Mouse (Mus musculus) stomach, embryonic 15.5 days (tissue): ENCODE measurements around the gene Atoh7. TPM values are rescaled to one million over a fixed set of nuclear protein-coding genes. Genes with fewer than 3 reads are reported as not detected.

Experiments
- ATAC-seq: fragments of 200-750 bp; cut with Nextera tagmentation; 2 replicates; pipeline ENCODE4 v1.8.0; 2017; ENCODE audit warnings: low read depth, moderate number of reproducible peaks, moderate TSS enrichment; ENCODE audit not compliant: insufficient read depth, low FRiP score
- H3K27ac ChIP-seq: fragments of 300-500 bp; sonication (generic); 2 replicates; pipeline ENCODE4 v1.5.1; 2015; ENCODE audit warnings: mild to moderate bottlenecking, inconsistent platforms
- H3K27me3 ChIP-seq: fragments of 300-500 bp; sonication (generic); replicated peaks from 2 replicates; pipeline ENCODE4 v1.6.1; 2015; ENCODE audit warnings: inconsistent platforms
- H3K36me3 ChIP-seq: fragments of 300-500 bp; sonication (generic); 2 replicates; pipeline ENCODE4 v1.6.1; 2015; ENCODE audit warnings: inconsistent platforms
- H3K4me1 ChIP-seq: fragments of 300-500 bp; sonication (generic); 2 replicates; pipeline ENCODE4 v1.6.1; 2015; ENCODE audit warnings: inconsistent platforms
- H3K4me2 ChIP-seq: fragments of 300-500 bp; sonication (generic); 2 replicates; pipeline ENCODE4 v1.6.1; 2015; ENCODE audit warnings: mild to moderate bottlenecking, inconsistent platforms
- H3K4me3 ChIP-seq: fragments of 300-500 bp; sonication (generic); replicated peaks from 2 replicates; pipeline ENCODE4 v1.5.1; 2015; ENCODE audit warnings: inconsistent platforms
- H3K9ac ChIP-seq: fragments of 300-500 bp; sonication (generic); 2 replicates; pipeline ENCODE4 v1.6.1; 2015; ENCODE audit warnings: inconsistent platforms
- H3K9me3 ChIP-seq: fragments of 300-500 bp; sonication (generic); 2 replicates; pipeline ENCODE4 v1.6.1; 2016; ENCODE audit warnings: inconsistent platforms
- WGBS: fragments of 180-500 bp; shearing (Covaris S2); methylation state at CpG from one replicate; pipeline ENCODE4 v1.1.7; 2015; 5-methylcytosine and 5-hydroxymethylcytosine counted together
- polyA plus RNA-seq: library from polyadenylated mRNA; unstranded; fragments of >200 nt; fragmentation: Nextera tagmentation; extraction: Ambion mirVana; gene quantifications from 2 replicates; pipeline ENCODE4 v1.2.1, GENCODE M21; 2015

The Atoh7 gene
- polyA plus RNA-seq, 1 experiment from 2014 or later: 0.23 TPM

DNA sequence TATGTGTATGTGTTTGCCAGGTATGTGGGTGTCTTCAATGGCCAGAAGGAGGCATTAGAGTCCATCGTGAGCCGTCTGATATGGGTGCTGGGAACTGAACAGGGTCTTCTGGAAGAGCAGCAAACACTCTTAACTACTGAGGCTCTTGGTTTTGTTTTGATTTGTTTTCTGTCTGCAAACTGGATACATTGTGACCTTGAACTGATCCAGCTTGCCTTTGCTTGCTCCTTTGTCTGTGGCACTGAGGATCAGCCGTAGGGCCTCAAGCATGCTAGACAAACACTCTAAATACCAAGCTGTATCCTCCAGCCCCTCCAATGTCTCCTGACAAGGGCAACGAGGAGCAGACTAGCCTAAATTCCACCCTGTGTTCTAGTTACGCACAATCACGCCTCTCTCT lies 27.7 kb downstream of the Atoh7 start:
- Histone ChIP-seq H3K4me1 (no peaks in the 10 kb centered on the region), H3K9me3 (no peaks in the 10 kb centered on the region), H3K27me3 (no peaks in the 10 kb centered on the region), H3K4me2 (no peak overlapping the region), H3K36me3 (no peaks in the 10 kb centered on the region), H3K27ac (no peak overlapping the region), H3K9ac (no peak overlapping the region), H3K4me3 (no peak overlapping the region)
- WGBS: 86% methylated on average over 6 of the region's 6 CpGs
- ATAC-seq: no peak

DNA sequence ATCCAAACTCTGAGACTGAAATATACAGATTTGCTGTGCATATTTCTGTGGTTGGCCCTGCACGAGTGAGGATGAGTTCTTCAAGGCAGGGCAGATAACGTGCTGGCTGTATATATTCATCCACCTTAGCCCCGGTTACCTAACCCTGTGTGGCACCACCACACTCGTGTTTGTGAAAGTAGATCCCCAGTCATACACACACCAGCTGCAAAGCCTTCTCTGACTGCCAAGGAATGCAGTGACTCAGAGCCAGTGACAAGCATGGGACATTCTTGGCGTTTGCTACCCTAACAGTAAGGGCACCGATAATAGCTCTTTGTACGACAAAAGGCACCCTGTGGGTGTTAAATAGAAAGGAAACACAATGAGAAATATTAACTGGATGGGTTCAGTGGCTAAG lies 28.8 kb downstream of the Atoh7 start:
- Histone ChIP-seq H3K9me3 (no peaks in the 10 kb centered on the region), H3K27ac (no peak overlapping the region), H3K4me1 (no peaks in the 10 kb centered on the region), H3K9ac (no peak overlapping the region), H3K4me2 (no peak overlapping the region), H3K27me3 (no peaks in the 10 kb centered on the region), H3K36me3 (no peaks in the 10 kb centered on the region), H3K4me3 (no peak overlapping the region)
- no peak for ATAC-seq
- WGBS: 63% methylated on average over 7 of the region's 7 CpGs

DNA sequence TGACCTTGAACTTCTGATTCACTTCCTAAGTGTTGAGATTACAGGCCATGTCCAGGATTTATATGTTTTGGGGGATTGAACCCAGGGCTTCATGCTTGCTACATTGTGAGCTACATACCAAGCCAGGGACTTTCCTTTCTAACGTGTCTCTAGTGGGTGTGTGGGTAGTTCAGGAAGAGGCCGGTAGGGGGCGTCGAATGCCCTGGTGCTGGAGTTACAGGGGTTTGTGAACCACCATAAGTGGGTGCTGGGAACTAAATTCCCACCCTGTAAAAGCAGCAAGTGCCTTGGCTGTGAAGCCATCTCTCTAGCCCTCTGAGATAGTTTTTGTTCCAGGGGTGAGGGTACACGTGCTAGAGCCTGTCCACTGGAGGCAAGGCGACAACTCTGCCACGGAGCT lies 31.0 kb downstream of the Atoh7 start:
- no peak overlapping the region for H3K27ac ChIP-seq
- H3K27me3 ChIP-seq: no peaks in the 10 kb centered on the region
- WGBS: 65% methylated on average over 7 of the region's 7 CpGs
- H3K36me3 ChIP-seq: no peaks in the 10 kb centered on the region
- no peaks in the 10 kb centered on the region for H3K9me3 ChIP-seq
- H3K9ac ChIP-seq: no peak overlapping the region
- H3K4me3 ChIP-seq: no peak overlapping the region
- no peak for ATAC-seq
- H3K4me2 ChIP-seq: no peak overlapping the region
- H3K4me1 ChIP-seq: no peaks in the 10 kb centered on the region

DNA sequence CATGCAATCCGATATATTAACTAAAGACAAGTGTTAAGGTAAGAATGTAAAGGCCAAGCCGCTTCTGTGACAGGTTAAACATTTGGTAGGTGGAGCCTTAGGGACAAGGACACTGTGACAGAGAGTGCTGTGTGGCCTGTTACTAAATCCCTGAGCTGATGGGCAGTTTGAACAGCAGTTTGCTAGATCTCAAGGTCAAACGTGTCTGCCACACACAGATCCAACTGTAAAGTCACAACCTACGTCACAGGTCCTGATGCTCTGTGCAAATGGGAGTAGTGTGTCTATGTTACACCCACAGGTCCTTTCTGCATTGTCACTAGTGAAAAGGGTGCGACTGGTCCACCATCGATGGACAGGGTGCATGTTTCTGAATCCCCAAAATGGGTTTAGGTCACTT lies 32.9 kb downstream of the Atoh7 start:
- Histone ChIP-seq H3K4me3 (no peak overlapping the region), H3K27ac (no peak overlapping the region), H3K4me2 (no peak overlapping the region), H3K4me1 (no peaks in the 10 kb centered on the region), H3K27me3 (no peaks in the 10 kb centered on the region), H3K9ac (no peak overlapping the region), H3K36me3 (no peaks in the 10 kb centered on the region), H3K9me3 (no peaks in the 10 kb centered on the region)
- WGBS: 75% methylated on average over 6 of the region's 6 CpGs
- no peak for ATAC-seq

DNA sequence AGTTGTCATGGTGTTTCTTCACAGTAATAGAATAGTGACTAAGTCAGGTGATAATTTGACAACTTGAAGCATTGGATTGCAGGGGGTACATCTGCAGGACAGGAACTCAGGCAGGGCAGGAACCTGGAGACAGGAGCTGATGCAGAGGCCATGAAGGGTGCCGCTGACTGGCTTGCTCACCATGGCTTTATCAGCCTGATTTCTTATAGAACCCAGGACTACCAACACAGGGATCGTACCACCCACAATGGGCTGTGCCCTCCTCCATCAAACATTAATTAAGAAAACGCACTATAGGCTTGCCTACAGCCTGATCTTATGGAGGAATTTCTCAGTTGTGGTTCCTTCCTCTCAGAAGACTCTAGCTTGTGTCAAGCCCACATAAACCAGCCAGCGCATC lies 33.9 kb downstream of the Atoh7 start:
- ATAC-seq: no peak

DNA sequence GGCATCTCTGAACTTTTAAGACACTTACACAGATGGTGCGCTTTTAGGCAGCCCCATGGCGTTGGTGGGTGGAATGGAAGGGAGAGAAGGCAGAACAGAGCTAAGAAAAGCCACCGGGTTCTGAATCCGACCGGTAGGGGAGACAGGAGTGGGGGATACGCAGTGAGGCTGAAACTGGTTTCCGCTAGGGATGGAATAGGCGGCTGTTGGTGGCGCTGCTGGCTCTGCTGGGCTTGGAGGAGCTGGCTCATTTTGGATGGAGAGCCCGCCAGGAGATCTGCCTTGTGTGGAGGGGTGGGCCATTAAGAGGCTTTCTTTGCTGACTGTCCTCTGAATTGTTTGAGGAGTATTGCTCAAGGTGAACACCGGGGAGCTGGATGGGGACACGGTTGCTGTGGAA lies 36.2 kb downstream of the Atoh7 start:
- no peak overlapping the region for H3K9ac ChIP-seq
- ATAC-seq: no peak
- no peak overlapping the region for H3K27ac ChIP-seq
- H3K36me3 ChIP-seq: no peaks in the 10 kb centered on the region
- H3K4me2 ChIP-seq: no peak overlapping the region
- no peaks in the 10 kb centered on the region for H3K9me3 ChIP-seq
- WGBS: 46% methylated on average over 12 of the region's 12 CpGs
- no peaks in the 10 kb centered on the region for H3K4me1 ChIP-seq
- H3K27me3 ChIP-seq: no peaks in the 10 kb centered on the region
- no peak overlapping the region for H3K4me3 ChIP-seq

More for the DNA sequence above, 33.9 kb downstream of the Atoh7 start:
- Histone ChIP-seq H3K4me2 (no peak overlapping the region), H3K36me3 (no peaks in the 10 kb centered on the region), H3K27ac (no peak overlapping the region), H3K27me3 (no peaks in the 10 kb centered on the region), H3K4me1 (no peaks in the 10 kb centered on the region), H3K9ac (no peak overlapping the region), H3K9me3 (no peaks in the 10 kb centered on the region), H3K4me3 (no peak overlapping the region)
- WGBS: 87% methylated on average over 4 of the region's 4 CpGs

DNA sequence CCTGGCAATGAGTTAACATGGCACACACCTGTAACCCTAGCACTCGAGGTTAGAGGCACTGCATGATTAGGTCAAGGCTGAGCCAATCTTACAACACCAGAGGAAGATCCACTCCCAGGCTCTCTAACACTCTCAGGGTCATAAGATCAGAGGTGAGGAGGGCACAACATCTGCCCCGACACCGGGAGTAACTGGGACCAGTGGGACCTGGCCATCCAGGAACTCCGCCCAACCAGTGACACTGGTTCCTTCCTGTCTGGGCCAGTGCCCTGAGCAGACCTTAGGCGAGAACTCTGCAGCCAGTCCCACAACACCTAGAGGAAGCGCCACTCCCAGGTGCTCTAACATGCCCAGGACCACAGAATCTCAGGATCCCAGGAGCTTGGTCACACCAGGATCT lies 37.0 kb downstream of the Atoh7 start:
- H3K9me3 ChIP-seq: no peaks in the 10 kb centered on the region
- H3K4me2 ChIP-seq: no peak overlapping the region
- H3K27ac ChIP-seq: no peak overlapping the region
- no peaks in the 10 kb centered on the region for H3K4me1 ChIP-seq
- H3K27me3 ChIP-seq: no peaks in the 10 kb centered on the region
- 76% methylated on average over 6 of the region's 6 CpGs for WGBS
- no peak overlapping the region for H3K4me3 ChIP-seq
- no peak overlapping the region for H3K9ac ChIP-seq
- no peaks in the 10 kb centered on the region for H3K36me3 ChIP-seq
- no peak for ATAC-seq

DNA sequence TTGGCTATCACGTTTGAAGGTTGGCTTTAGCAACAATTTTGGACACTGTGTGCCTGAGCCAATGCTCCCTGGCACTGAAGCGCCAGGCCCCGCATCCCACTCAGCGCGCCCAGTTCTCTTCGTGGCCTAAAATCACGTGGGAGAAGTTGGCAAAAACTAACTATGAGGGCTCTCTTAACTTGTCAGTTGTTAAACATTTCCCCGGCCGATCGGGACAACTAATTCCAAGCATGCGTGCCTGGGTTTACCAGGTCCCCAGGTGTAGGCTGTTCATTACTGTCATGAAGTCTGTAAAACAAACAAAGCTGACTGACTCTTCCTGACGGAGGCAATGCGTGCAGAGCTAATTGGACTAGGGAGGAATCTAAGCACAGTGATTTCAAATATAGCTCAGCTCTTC lies 43.2 kb downstream of the Atoh7 start:
- Histone ChIP-seq H3K9me3 (no peaks in the 10 kb centered on the region), H3K9ac (no peak overlapping the region), H3K4me2 (no peak overlapping the region), H3K4me1 (no peaks in the 10 kb centered on the region), H3K4me3 (no peak overlapping the region), H3K27ac (peak overlapping the region; percentile 32; the same call in 1 of the 2 replicates), H3K36me3 (no peaks in the 10 kb centered on the region), H3K27me3 (no peaks in the 10 kb centered on the region)
- 55% methylated on average over 13 of the region's 13 CpGs for WGBS
- ATAC-seq: peak; percentile 69

Other genes with a start within 250 kb of the Atoh7 start
- 17.7 and 23.0 TPM in 2 replicates for gene Tet1, start 190.7 kb upstream of the Atoh7 start, polyA plus RNA-seq
- gene Slc25a16, start 179.0 kb upstream of the Atoh7 start, polyA plus RNA-seq: 12.2 and 13.4 TPM in 2 replicates
- 16.4 TPM in 2 replicates for gene Dna2, start 152.6 kb upstream of the Atoh7 start, polyA plus RNA-seq
- 26.6 TPM in 2 replicates for gene Rufy2, start 119.4 kb upstream of the Atoh7 start, polyA plus RNA-seq
- gene Hnrnph3, start 75.4 kb upstream of the Atoh7 start, polyA plus RNA-seq: 87.7 and 94.5 TPM in 2 replicates
- gene Pbld2, start 75.3 kb upstream of the Atoh7 start, polyA plus RNA-seq: 4.7 and 6.5 TPM in 2 replicates
- 6.5 and 8.3 TPM in 2 replicates for gene Pbld1, start 39.5 kb upstream of the Atoh7 start, polyA plus RNA-seq
- gene Mypn, start 104.3 kb downstream of the Atoh7 start, polyA plus RNA-seq: 0.06 TPM in 2 replicates
- gene Herc4, start 144.2 kb downstream of the Atoh7 start, polyA plus RNA-seq: 38.9 and 39.9 TPM in 2 replicates